Mouse (Mus musculus): ENCODE results near the gene Spocd1. TPM values are rescaled to one million over a fixed set of nuclear protein-coding genes. Genes with fewer than 3 reads are reported as not detected.

Spocd1 gene
- polyA plus RNA-seq, 1 experiment from 2014 or later, result 0.06 TPM

DNA sequence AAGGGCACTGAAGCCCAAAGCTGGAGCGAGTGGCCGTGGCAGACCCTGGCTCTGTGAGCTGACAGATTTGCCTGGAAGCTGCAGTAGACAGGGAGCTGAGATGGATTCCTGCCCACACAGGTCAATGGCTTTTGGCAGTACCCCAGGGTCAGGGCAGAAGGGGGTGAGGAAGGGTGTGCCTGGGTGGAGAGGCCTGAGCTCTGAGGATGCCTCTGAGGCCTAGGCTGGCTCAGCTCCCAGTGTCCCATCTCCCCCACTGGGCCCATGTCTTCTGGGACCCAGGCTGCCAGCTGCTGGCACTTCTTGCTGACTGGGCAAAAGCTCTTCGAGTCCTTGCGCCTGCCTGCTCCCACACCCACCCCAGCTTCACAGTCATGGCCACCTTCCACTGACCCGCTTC, 64.2 kb downstream of the Spocd1 start:
- H3K9me3 ChIP-seq (replicated peaks), result no peaks in the 10 kb centered on the region
- H3K9ac ChIP-seq (replicated peaks), result no peak overlapping the region
- no peak for ATAC-seq (ENCODE audit: low FRiP score)
- WGBS, result 72% methylated on average over 5 of the region's 5 CpGs
- H3K27me3 ChIP-seq (replicated peaks), result no peaks in the 10 kb centered on the region
- no peak overlapping the region for H3K4me3 ChIP-seq (replicated peaks)
- H3K4me1 ChIP-seq, result peaks cover 42% of the 10 kb centered on the region
- peak overlapping the region; percentile 49; the same call in 1 of the 2 replicates for H3K27ac ChIP-seq (replicated peaks)
- no peak overlapping the region for H3K4me2 ChIP-seq
- H3K36me3 ChIP-seq, result no peaks in the 10 kb centered on the region; the same call in 1 of the 2 replicates

DNA sequence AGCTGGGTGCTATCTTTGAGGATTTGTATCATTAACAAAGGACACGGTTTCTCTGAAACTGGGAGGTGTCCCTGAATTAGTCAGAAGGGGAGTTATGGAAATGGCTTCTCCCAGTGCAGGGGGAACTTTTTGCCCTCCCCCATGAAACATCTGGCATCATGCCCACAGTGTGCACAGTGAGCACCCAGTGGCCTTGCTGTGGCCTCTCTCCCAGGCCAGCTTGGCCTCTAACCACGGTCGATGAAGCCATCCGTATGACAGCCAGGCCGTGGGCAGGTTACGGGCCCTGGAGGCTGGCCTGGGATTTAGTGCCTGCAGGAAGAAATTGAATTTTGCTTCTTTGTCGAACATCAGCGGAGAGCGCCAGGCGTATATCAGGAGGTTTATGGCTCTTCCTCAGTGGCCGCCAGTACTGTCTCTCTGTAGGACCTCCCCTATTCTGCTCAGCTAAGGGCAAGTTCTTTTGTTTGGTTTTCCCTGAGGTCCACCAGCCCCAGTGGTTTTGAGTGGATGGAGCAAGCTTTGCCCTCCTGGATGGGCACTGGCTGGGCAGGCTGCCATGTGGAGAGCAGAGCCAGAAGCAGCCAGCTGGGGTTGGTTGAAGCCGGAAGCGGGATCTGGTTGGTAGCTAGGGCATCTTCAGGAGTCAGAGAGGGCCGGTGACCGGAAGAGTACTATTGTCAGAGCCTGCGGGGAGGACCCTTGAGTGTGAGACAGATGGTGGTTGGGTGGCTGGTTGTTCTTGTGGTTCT, 65.1 kb downstream of the Spocd1 start:
- no peaks in the 10 kb centered on the region for H3K27me3 ChIP-seq (replicated peaks)
- no peaks in the 10 kb centered on the region; the same call in 1 of the 2 replicates for H3K36me3 ChIP-seq
- peak overlapping the region; percentile 49 for H3K27ac ChIP-seq (replicated peaks)
- 46% methylated on average over 16 of the region's 16 CpGs for WGBS
- H3K9me3 ChIP-seq (replicated peaks), result no peaks in the 10 kb centered on the region
- no peak for ATAC-seq (ENCODE audit: low FRiP score)
- H3K4me1 ChIP-seq, result peaks cover 36% of the 10 kb centered on the region
- H3K4me3 ChIP-seq (replicated peaks), result no peak overlapping the region
- peak overlapping the region; percentile 11; the same call in 1 of the 2 replicates for H3K9ac ChIP-seq (replicated peaks)
- H3K4me2 ChIP-seq, result no peak overlapping the region

- Histone ChIP-seq H3K27ac (replicated peaks) (peak overlapping the region; percentile 49; the same call in 1 of the 2 replicates), H3K36me3 (no peaks in the 10 kb centered on the region; the same call in 1 of the 2 replicates), H3K4me2 (no peak overlapping the region), H3K27me3 (replicated peaks) (no peaks in the 10 kb centered on the region), H3K9ac (replicated peaks) (no peak overlapping the region), H3K4me1 (peaks cover 35% of the 10 kb centered on the region), H3K4me3 (replicated peaks) (no peak overlapping the region), H3K9me3 (replicated peaks) (no peaks in the 10 kb centered on the region)
- WGBS, result 83% methylated on average over 5 of the region's 5 CpGs
- no peak for ATAC-seq (ENCODE audit: low FRiP score)
Observed at GRCm38 (mm10) chr4:129994728-129995127, 65.7 kb downstream of the Spocd1 start.

DNA sequence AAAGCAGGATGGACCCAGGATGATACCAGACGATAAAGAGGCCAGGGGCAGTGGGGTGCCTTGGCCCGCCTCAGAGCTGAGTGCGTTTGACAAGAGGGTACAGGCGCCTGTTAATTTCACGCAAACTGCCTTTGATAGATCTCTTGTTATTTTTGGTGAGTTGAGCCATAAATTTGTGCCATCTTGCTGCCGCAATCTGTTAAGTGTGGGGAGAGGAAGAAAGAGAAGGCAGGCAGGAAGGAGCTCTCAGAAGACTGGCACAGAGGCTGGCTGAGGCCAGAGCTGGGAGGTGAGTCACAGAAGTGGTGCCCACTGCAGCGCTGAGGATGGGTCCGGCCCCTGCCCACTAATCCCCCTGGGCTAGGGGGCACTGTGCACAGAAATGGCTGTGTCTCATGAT, 66.2 kb downstream of the Spocd1 start:
- H3K4me1 ChIP-seq, result peaks cover 35% of the 10 kb centered on the region
- no peak overlapping the region for H3K4me3 ChIP-seq (replicated peaks)
- no peaks in the 10 kb centered on the region for H3K9me3 ChIP-seq (replicated peaks)
- no peaks in the 10 kb centered on the region for H3K27me3 ChIP-seq (replicated peaks)
- no peak overlapping the region for H3K4me2 ChIP-seq
- no peak for ATAC-seq (ENCODE audit: low FRiP score)
- 0 out of 2 replicates have a peak overlapping the region, but pooled peaks have one; percentile 49 for H3K27ac ChIP-seq (replicated peaks)
- H3K9ac ChIP-seq (replicated peaks), result no peak overlapping the region
- H3K36me3 ChIP-seq, result no peaks in the 10 kb centered on the region; the same call in 1 of the 2 replicates
- WGBS, result 69% methylated on average over 8 of the region's 8 CpGs

- no peaks in the 10 kb centered on the region for H3K27me3 ChIP-seq (replicated peaks)
- H3K36me3 ChIP-seq, result no peaks in the 10 kb centered on the region; the same call in 1 of the 2 replicates
- H3K9me3 ChIP-seq (replicated peaks), result no peaks in the 10 kb centered on the region
- no peak overlapping the region for H3K27ac ChIP-seq (replicated peaks)
- H3K4me2 ChIP-seq, result no peak overlapping the region
- WGBS, result 83% methylated on average over 4 of the region's 4 CpGs
- H3K4me1 ChIP-seq, result peaks cover 43% of the 10 kb centered on the region
- no peak overlapping the region for H3K4me3 ChIP-seq (replicated peaks)
- ATAC-seq (ENCODE audit: low FRiP score), result no peak
- no peak overlapping the region for H3K9ac ChIP-seq (replicated peaks)
Observed at GRCm38 (mm10) chr4:129996015-129996414, 67.0 kb downstream of the Spocd1 start.

DNA sequence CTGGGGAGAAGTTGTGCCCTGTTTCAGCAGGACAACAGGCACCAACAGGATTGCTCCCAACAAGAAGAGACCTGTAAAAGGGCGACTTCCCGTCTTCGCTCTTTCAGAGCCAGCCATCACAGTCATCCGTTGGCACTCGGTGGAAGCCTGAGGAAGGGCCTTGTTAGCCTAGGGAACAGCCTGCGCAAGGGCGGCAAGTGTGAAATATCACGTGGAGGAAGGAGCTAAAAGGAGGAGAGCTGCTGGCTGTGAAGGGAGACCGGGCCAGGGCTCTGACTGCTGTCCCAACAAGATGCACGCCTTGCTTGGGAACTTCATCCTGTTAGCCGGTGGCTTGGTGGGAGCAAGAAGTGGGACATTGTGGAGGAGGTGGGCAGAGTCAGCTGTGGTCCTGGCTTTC, 69.1 kb downstream of the Spocd1 start:
- Histone ChIP-seq H3K4me1 (peaks cover 48% of the 10 kb centered on the region), H3K4me2 (no peak overlapping the region), H3K9me3 (replicated peaks) (no peaks in the 10 kb centered on the region), H3K27ac (replicated peaks) (no peak overlapping the region), H3K4me3 (replicated peaks) (no peak overlapping the region), H3K27me3 (replicated peaks) (no peaks in the 10 kb centered on the region), H3K36me3 (no peaks in the 10 kb centered on the region; the same call in 1 of the 2 replicates), H3K9ac (replicated peaks) (no peak overlapping the region)
- no peak for ATAC-seq (ENCODE audit: low FRiP score)
- WGBS, result 78% methylated on average over 11 of the region's 11 CpGs

GRCm38 (mm10) chr4:130001710-130002109, 72.7 kb downstream of the Spocd1 start:
- H3K36me3 ChIP-seq, result 0 out of 2 replicates have a peak, but pooled peaks cover 5% of the 10 kb centered on the region
- no peak overlapping the region for H3K4me2 ChIP-seq
- H3K9me3 ChIP-seq (replicated peaks), result no peaks in the 10 kb centered on the region
- H3K27me3 ChIP-seq (replicated peaks), result no peaks in the 10 kb centered on the region
- ATAC-seq (ENCODE audit: low FRiP score), result no peak
- peak overlapping the region; percentile 33; the same call in 1 of the 2 replicates for H3K27ac ChIP-seq (replicated peaks)
- no peak overlapping the region for H3K4me3 ChIP-seq (replicated peaks)
- H3K9ac ChIP-seq (replicated peaks), result no peak overlapping the region
- H3K4me1 ChIP-seq, result peaks cover 29% of the 10 kb centered on the region
- WGBS, result 38% methylated on average over 5 of the region's 5 CpGs

- Histone ChIP-seq H3K9ac (replicated peaks) (no peak overlapping the region), H3K4me1 (peaks cover 32% of the 10 kb centered on the region), H3K9me3 (replicated peaks) (no peaks in the 10 kb centered on the region), H3K27ac (replicated peaks) (peak overlapping the region; percentile 33; the same call in 1 of the 2 replicates), H3K27me3 (replicated peaks) (no peaks in the 10 kb centered on the region), H3K36me3 (peaks cover 5% of the 10 kb centered on the region; the same call in 1 of the 2 replicates), H3K4me2 (no peak overlapping the region), H3K4me3 (replicated peaks) (no peak overlapping the region)
- whole genome bisulfite sequencing, result 67% methylated on average over 10 of the region's 10 CpGs
- no peak for ATAC-seq (ENCODE audit: low FRiP score)
Observed at GRCm38 (mm10) chr4:130002157-130002556, 73.1 kb downstream of the Spocd1 start.

- Histone ChIP-seq H3K4me3 (replicated peaks) (no peak overlapping the region), H3K27me3 (replicated peaks) (no peaks in the 10 kb centered on the region), H3K27ac (replicated peaks) (no peak overlapping the region), H3K9me3 (replicated peaks) (no peaks in the 10 kb centered on the region), H3K4me2 (no peak overlapping the region), H3K4me1 (peaks cover 26% of the 10 kb centered on the region), H3K9ac (replicated peaks) (no peak overlapping the region), H3K36me3 (peaks cover 19% of the 10 kb centered on the region)
- ATAC-seq (ENCODE audit: low FRiP score), result no peak
- WGBS, result 55% methylated on average over 9 of the region's 9 CpGs
Observed at GRCm38 (mm10) chr4:130005593-130005992, 76.5 kb downstream of the Spocd1 start.

DNA sequence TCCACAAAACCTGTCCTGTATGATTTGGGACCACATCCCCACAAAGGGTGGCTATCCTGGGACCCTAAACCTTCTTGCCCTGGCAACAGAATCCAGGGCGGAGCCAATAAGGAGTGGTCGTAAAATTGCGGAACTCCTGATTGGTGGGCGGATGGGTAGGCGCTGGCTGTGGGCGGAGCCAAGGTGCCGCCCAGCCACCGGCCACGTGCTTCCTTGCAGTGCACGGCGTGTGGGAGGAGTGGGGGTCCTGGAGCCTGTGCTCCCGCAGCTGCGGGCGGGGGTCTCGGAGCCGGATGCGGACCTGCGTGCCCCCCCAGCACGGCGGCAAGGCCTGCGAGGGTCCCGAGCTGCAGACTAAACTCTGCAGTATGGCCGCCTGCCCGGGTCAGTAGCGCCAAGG, 77.5 kb downstream of the Spocd1 start:
- Histone ChIP-seq H3K4me3 (replicated peaks) (no peak overlapping the region), H3K27ac (replicated peaks) (no peak overlapping the region), H3K4me2 (peak overlapping the region; percentile 37), H3K27me3 (replicated peaks) (no peaks in the 10 kb centered on the region), H3K9ac (replicated peaks) (no peak overlapping the region), H3K36me3 (peaks cover 28% of the 10 kb centered on the region), H3K4me1 (peaks cover 16% of the 10 kb centered on the region), H3K9me3 (replicated peaks) (no peaks in the 10 kb centered on the region)
- 21% methylated on average over 25 of the region's 25 CpGs for WGBS
- no peak for ATAC-seq (ENCODE audit: low FRiP score)

Measured in neural tube, embryonic 15.5 days (tissue).